Mouse (Mus musculus) left cerebral cortex, adult 2 months (tissue): ENCODE data around the gene Kcnj10. TPM values are rescaled to one million over a fixed set of nuclear protein-coding genes. Genes with fewer than 3 reads are reported as not detected.
A peak's percentile ranks its signal among the peaks of the same experiment; 100 is the strongest.

Source experiments
- DNase-seq, 2 experiments: peaks; one replicate each; pipeline ENCODE4 v3.0.0; 2021 to 2022; ENCODE audit warnings: low spot score in 2 of 2, mixed read lengths in 1 of 2; ENCODE audit errors: extremely low spot score in 1 of 2
- H3K27ac ChIP-seq: fragments of 200-600 bp; 2 replicates; pipeline ENCODE4 v1.8.1; 2022
- H3K4me3 ChIP-seq: fragments of 200-600 bp; 2 replicates; pipeline ENCODE4 v1.8.1; 2022
- CTCF ChIP-seq: fragments of 200-600 bp; IDR thresholded peaks from 2 replicates; pipeline ENCODE4 v1.8.1; 2022; ENCODE audit warnings: antibody characterized with exemption, mild to moderate bottlenecking, moderate library complexity
- intact Hi-C: fragments of 180-260 bp; cut with DNase I; formaldehyde crosslinking; loops from one replicate; pipeline ENCODE4 v1.15.1; 2025
- long read RNA-seq, 2 experiments: library from polyadenylated mRNA; stranded (forward); transcript quantifications; one replicate each; pipeline ENCODE4 v2.0.0; 2021; ENCODE audit warnings: borderline mapping rate in 2 of 2
- total RNA-seq, 2 experiments: library from RNA; stranded (reverse); gene quantifications; 2 replicates each; pipeline ENCODE4 v1.2.3; 2021

The Kcnj10 gene
- total RNA-seq = 100 to 1,000 TPM in 1 of 2 experiments, 10 to 100 TPM in 1; 86.5 to 108 TPM
- long read RNA-seq, experiment 1, full-length matches to known transcripts = 5 of 25 reads
- long read RNA-seq, experiment 1, partial matches to known transcripts = 0 of 25 reads
- long read RNA-seq, experiment 1, other reads (novel, unspliced or antisense) = 20 of 25 reads
- long read RNA-seq, experiment 2, full-length matches to known transcripts = 3 of 17 reads
- long read RNA-seq, experiment 2, partial matches to known transcripts = 0 of 17 reads
- long read RNA-seq, experiment 2, other reads (novel, unspliced or antisense) = 14 of 17 reads

GRCm38 (mm10) chr1:172340729-172341321 is at the start of gene Kcnj10:
Gene Kcnj10 (plus strand): TSS chr1:172341210.
- DNase-seq = peak; percentile 70 to 78
- intact Hi-C loops = no loop called here
- peak within 1 kb of the TSS; percentile 44 for H3K4me3 ChIP-seq
- no peak for TF ChIP-seq CTCF
- peak within 1 kb of the TSS; percentile 87 for H3K27ac ChIP-seq

GRCm38 (mm10) chr1:172292880-172293279 is 48.1 kb upstream of the Kcnj10 start:
- no peak for DNase-seq

GRCm38 (mm10) chr1:172293449-172293848 is 47.6 kb upstream of the Kcnj10 start:
- Histone ChIP-seq H3K27ac (peak overlapping the region; percentile 84), H3K4me3 (peak overlapping the region; percentile 16; the same call in 1 of the 2 replicates)
- DNase-seq = no peak
- TF ChIP-seq CTCF = no peak
- intact Hi-C loops = no loop called here

More at GRCm38 (mm10) chr1:172292880-172293279, 48.1 kb upstream of the Kcnj10 start:
- intact Hi-C loops = no loop called here
- peak overlapping the region; percentile 84 for H3K27ac ChIP-seq
- no peak for TF ChIP-seq CTCF
- peak overlapping the region; percentile 16; the same call in 1 of the 2 replicates for H3K4me3 ChIP-seq

- DNase-seq = no peak
- peak overlapping the region; percentile 84 for H3K27ac ChIP-seq
- H3K4me3 ChIP-seq = peak overlapping the region; percentile 37
- no peak for TF ChIP-seq CTCF
- intact Hi-C loops = no loop called here
These were observed 45.2 kb upstream of the Kcnj10 start for GRCm38 (mm10) chr1:172295751-172296197.

GRCm38 (mm10) chr1:172296816-172297510 is 44.0 kb upstream of the Kcnj10 start:
- intact Hi-C loops = no loop called here
- DNase-seq = no peak
- Histone ChIP-seq H3K4me3 (peak overlapping the region; percentile 37), H3K27ac (peak overlapping the region; percentile 84)
- no peak for TF ChIP-seq CTCF

GRCm38 (mm10) chr1:172297611-172298537 is 43.1 kb upstream of the Kcnj10 start, which contains the start of gene Atp1a2:
Gene Atp1a2 (minus strand): TSS chr1:172298064.
- intact Hi-C loops = no loop called here
- peak in 1 of 2 experiments; percentile 61 for DNase-seq
- H3K4me3 ChIP-seq = peak within 1 kb of the TSS; percentile 37
- peak within 1 kb of the TSS; percentile 84 for H3K27ac ChIP-seq
- TF ChIP-seq CTCF = no peak

GRCm38 (mm10) chr1:172299528-172299927 is 41.5 kb upstream of the Kcnj10 start:
- no peak overlapping the region for H3K4me3 ChIP-seq
- no peak for TF ChIP-seq CTCF
- DNase-seq = no peak
- intact Hi-C loops = no loop called here
- H3K27ac ChIP-seq = peak overlapping the region; percentile 78

GRCm38 (mm10) chr1:172300247-172300646 is 40.8 kb upstream of the Kcnj10 start:
- TF ChIP-seq CTCF = peak; percentile 35
- intact Hi-C loops = no loop called here
- no peak overlapping the region for H3K4me3 ChIP-seq
- peak overlapping the region; percentile 78 for H3K27ac ChIP-seq
- no peak for DNase-seq

- intact Hi-C loops = no loop called here
- no peak for DNase-seq
- no peak overlapping the region for H3K4me3 ChIP-seq
- peak overlapping the region; percentile 78 for H3K27ac ChIP-seq
- no peak for TF ChIP-seq CTCF
These were observed 39.8 kb upstream of the Kcnj10 start for GRCm38 (mm10) chr1:172301180-172301579.

- no peak overlapping the region for H3K4me3 ChIP-seq
- TF ChIP-seq CTCF = no peak
- intact Hi-C loops = no loop called here
- peak overlapping the region; percentile 76 for H3K27ac ChIP-seq
- DNase-seq = no peak
These were observed 38.7 kb upstream of the Kcnj10 start for GRCm38 (mm10) chr1:172302311-172302710.

GRCm38 (mm10) chr1:172302851-172303250 is 38.2 kb upstream of the Kcnj10 start:
- TF ChIP-seq CTCF = no peak
- peak overlapping the region; percentile 76 for H3K27ac ChIP-seq
- intact Hi-C loops = no loop called here
- no peak for DNase-seq
- H3K4me3 ChIP-seq = no peak overlapping the region
